Mouse (Mus musculus) layer of hippocampus, adult 9-10 months (tissue): ENCODE measurements around the gene Pfdn4.
A peak's percentile ranks its signal among the peaks of the same experiment; 100 is the strongest.

Experiments
- DNase-seq: peaks from one replicate; pipeline ENCODE4 v3.0.0; 2022; ENCODE audit warnings: low spot score

Gene Pfdn4

GRCm38 (mm10) chr2:170549146-170549545, 52.9 kb downstream of the Pfdn4 start:
- DNase-seq: no peak

- DNase-seq: peak; percentile 3
Measured at GRCm38 (mm10) chr2:170550240-170550639, 54.0 kb downstream of the Pfdn4 start.

GRCm38 (mm10) chr2:170552088-170552487, 55.9 kb downstream of the Pfdn4 start:
- no peak for DNase-seq

- DNase-seq: no peak
Measured at GRCm38 (mm10) chr2:170563956-170564855, 68.0 kb downstream of the Pfdn4 start.

- DNase-seq: no peak
Measured at GRCm38 (mm10) chr2:170564995-170565394, 68.8 kb downstream of the Pfdn4 start.
